15 mouse cellular contexts compared by ENCODE assay signal in the genomic region with DNA sequence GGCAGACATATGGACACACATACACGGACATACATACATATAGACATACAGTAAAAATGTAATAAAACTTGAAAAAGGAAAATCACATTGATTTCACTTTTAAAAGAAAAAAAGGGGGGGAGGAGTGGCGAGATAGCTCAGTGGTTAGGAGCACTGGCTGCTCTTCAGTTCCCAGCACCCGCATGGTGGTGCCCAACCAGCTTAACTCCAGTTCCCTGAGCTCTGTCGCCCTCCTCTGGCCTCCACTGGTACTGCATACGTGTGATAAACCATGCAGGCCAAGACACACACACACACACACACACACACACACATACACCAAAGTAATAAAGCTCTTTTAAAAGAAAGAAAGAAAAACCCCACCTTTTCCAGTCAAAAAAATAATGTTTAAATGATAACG. TPM values are rescaled to one million over a fixed set of nuclear protein-coding genes. Genes with fewer than 3 reads are reported as not detected.
DNase-seq lines count a peak whose midpoint lies in the region; ATAC-seq and TF ChIP-seq lines count a peak whose summit lies in the region.
"Had no signal": no experiment of that assay in that cellular context is flagged by ENCODE, and none has a peak within 500 bp of the region (broad histone marks: within the 10 kb centered on the region; RNA-seq: fewer than 3 reads in every experiment).

No protein-coding gene starts in this region.

- ATAC-seq in CD4-positive, CD25-positive, alpha-beta regulatory T cell, adult 4 months = no peak

- no peak for TF ChIP-seq POLR2A in liver, adult 2 months (IDR thresholded peaks at IDR 0.05; ENCODE audit: extremely low read depth, insufficient read depth, low read length)
- no peak for TF ChIP-seq POLR2A in bone marrow, adult 2 months (IDR thresholded peaks at IDR 0.05; ENCODE audit: borderline replicate concordance, control insufficient read depth, low read depth, low read length)

- no peak overlapping the region for H3K27ac ChIP-seq in liver, adult 2 months (replicated peaks; ENCODE audit: insufficient read depth, low read depth, low read length)
- H3K27ac ChIP-seq in bone marrow, adult 2 months (ENCODE audit: control insufficient read depth, insufficient read depth, low read depth, low read length, poor library complexity) = no peak overlapping the region
- H3K27ac ChIP-seq: embryonic facial prominence, embryonic 12.5 days had no signal

- peak; percentile 47 for DNase-seq in CD4-positive, CD25-positive, alpha-beta regulatory T cell, adult 2 months (ENCODE audit: low read depth, low spot score)
- no peak for DNase-seq in liver, adult 2 months (ENCODE audit: extremely low read depth, low read depth, low spot score)
- DNase-seq in liver (no peak), 3T3-L1 (ENCODE audit: low read depth, low spot score) (peak; percentile 26)
- DNase-seq in right cerebral cortex, adult 2 months (ENCODE audit: low spot score in 2 of 2) = no peak
- DNase-seq in heart, adult 8-10 months (ENCODE audit: low spot score) = no peak
- DNase-seq: adrenal gland, adult 2 months; cerebellum, adult 11 months; kidney, adult 18-20 months had no signal

- no peaks in the 10 kb centered on the region for H3K27me3 ChIP-seq in liver, adult 2 months (ENCODE audit: control insufficient read depth, insufficient read depth, low read length)
- H3K27me3 ChIP-seq: embryonic facial prominence, embryonic 12.5 days had no signal

- no peak overlapping the region for H3K4me3 ChIP-seq in liver, adult 2 months (ENCODE audit: insufficient read depth, low read depth, low read length)
- H3K4me3 ChIP-seq in bone marrow, adult 2 months (replicated peaks; ENCODE audit: control insufficient read depth, low read depth, low read length) = no peak overlapping the region
- H3K4me3 ChIP-seq: embryonic facial prominence, embryonic 12.5 days; myocyte had no signal

- peak; percentile 72 for TF ChIP-seq CTCF in liver, adult 2 months (IDR thresholded peaks at IDR 0.05; ENCODE audit: low read depth, low read length)
- peak; percentile 48 for TF ChIP-seq CTCF in bone marrow, adult 2 months (IDR thresholded peaks at IDR 0.05; ENCODE audit: control insufficient read depth, insufficient read depth, low read length)

- H3K36me3 ChIP-seq in liver, adult 2 months (ENCODE audit: control insufficient read depth, insufficient read depth, low read length) = peaks cover 2% of the 10 kb centered on the region; the same call in 1 of the 2 replicates
- H3K36me3 ChIP-seq: embryonic facial prominence, embryonic 12.5 days had no signal

- WGBS in liver, adult 2 months = 87% methylated on average over 6 of the region's 6 CpGs
- WGBS in bone marrow, adult 2 months = 80% methylated on average over 6 of the region's 6 CpGs

- no peak overlapping the region for H3K9ac ChIP-seq in liver, adult 2 months (ENCODE audit: low read depth, low read length)
- H3K9ac ChIP-seq: embryonic facial prominence, embryonic 12.5 days had no signal

- H3K79me2 ChIP-seq in liver, adult 2 months (ENCODE audit: control insufficient read depth, insufficient read depth, low read length) = no peaks in the 10 kb centered on the region

- no peaks in the 10 kb centered on the region for H3K4me1 ChIP-seq in liver, adult 2 months (ENCODE audit: control insufficient read depth, insufficient read depth, low read length)
- H3K4me1 ChIP-seq in bone marrow, adult 2 months (ENCODE audit: control insufficient read depth, insufficient read depth, low read length) = no peaks in the 10 kb centered on the region
- H3K4me1 ChIP-seq: embryonic facial prominence, embryonic 12.5 days had no signal

RNA-seq across cellular contexts. Expression of gene Tmco4, which starts 42.1 kb away (rescaled TPM):
- polyA plus RNA-seq in CD4-positive, CD25-positive, alpha-beta regulatory T cell, adult 4 months (2017; shearing (Covaris generic)) = 10 to 100 TPM; 22.5 to 44.8 TPM
- total RNA-seq in liver, adult 2 months (2014; rRNA removed) = 10.2 and 12.6 TPM in 2 replicates
- polyA plus RNA-seq in liver, adult 2 months (2012; rRNA removed) = 14.6 and 15.3 TPM in 2 replicates
- 2.7 and 6.0 TPM in 2 replicates for polyA plus RNA-seq in bone marrow, adult 2 months (2011; ENCODE audit: insufficient read depth, insufficient read length, low replicate concordance, missing spikeins)
- 10 to 100 TPM in 3 of 4 experiments, 1 to 10 TPM in 1; 9.9 to 13.6 (median 11.7) TPM for total RNA-seq in heart, adult 8-10 months (2022)

RNA-seq across cellular contexts. Expression of gene Rnf186, which starts 47.9 kb away (rescaled TPM):
- polyA plus RNA-seq in CD4-positive, CD25-positive, alpha-beta regulatory T cell, adult 4 months (2017; shearing (Covaris generic)) = not detected
- total RNA-seq in liver, adult 2 months (2014; rRNA removed) = 5.5 and 13.4 TPM in 2 replicates
- polyA plus RNA-seq in liver, adult 2 months (2012; rRNA removed) = 24.5 and 25.8 TPM in 2 replicates
- not detected in 2 replicates for polyA plus RNA-seq in bone marrow, adult 2 months (2011; ENCODE audit: insufficient read depth, insufficient read length, low replicate concordance, missing spikeins)
- under 1 TPM in 1 of 4 experiments, not detected in 3; 0.23 TPM for total RNA-seq in heart, adult 8-10 months (2022)
- total RNA-seq: adrenal gland, adult 2 months; left cerebral cortex, adult 18-20 months had no signal
- polyA plus RNA-seq: embryonic facial prominence, embryonic 12.5 days; heart, embryonic 14.5 days; myocyte had no signal

Comparison
In these comparisons a context has a peak if more than half of its experiments do, and no peak if none do; other contexts are left out.
1. DNase-seq: peak in CD4-positive, CD25-positive, alpha-beta regulatory T cell, adult 2 months (single experiment) and 3T3-L1 (single experiment); none in liver, adult 2 months (single experiment), liver (single experiment), right cerebral cortex, adult 2 months (0 of 2) and heart, adult 8-10 months (single experiment).
2. RNA of gene Rnf186, which starts 47.9 kb away (polyA plus RNA-seq): 24.5 to 25.8 TPM in liver, adult 2 months; not detected in CD4-positive, CD25-positive, alpha-beta regulatory T cell, adult 4 months and not detected in bone marrow, adult 2 months; every median in the first group is over 10 times any median in the second.